Mouse (Mus musculus) small intestine, adult 2 months (tissue): ENCODE results near the gene Cep131.

Experiments used
- CTCF ChIP-seq: fragments of 200-500 bp; IDR thresholded peaks from 2 replicates; pipeline ENCODE4 v1.5.1; 2012; ENCODE audit warnings: low read depth, mild to moderate bottlenecking, control low read depth, inconsistent platforms, low read length, moderate library complexity, mixed read lengths; ENCODE audit not compliant: insufficient replicate concordance, insufficient read length; ENCODE audit errors: extremely low read depth
- POLR2A ChIP-seq: fragments of 200-500 bp; IDR thresholded peaks from 2 replicates; pipeline ENCODE4 v1.6.1; 2012; ENCODE audit warnings: low read depth, mild to moderate bottlenecking, control low read depth, inconsistent platforms, low read length, moderate library complexity

DNA sequence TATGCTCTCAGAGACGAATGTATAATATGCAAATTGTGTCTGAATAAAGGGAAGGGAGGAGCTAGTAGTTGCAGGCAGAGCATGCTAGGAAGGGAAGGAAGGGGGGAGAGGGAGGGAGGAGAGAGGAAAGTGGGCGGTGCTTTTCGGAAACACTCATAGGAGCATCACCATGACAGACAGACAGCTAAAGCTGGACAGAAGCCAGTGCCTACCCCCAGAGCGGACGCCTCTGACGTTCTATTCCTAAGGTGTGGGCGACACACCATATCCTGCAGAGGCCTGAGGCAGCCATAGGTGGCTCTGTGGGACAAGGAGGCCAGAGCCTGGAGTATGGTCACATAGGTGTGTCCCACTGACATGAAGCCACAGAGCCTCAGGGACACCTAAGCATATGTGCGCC, 46.2 kb downstream of the Cep131 start:
- TF ChIP-seq POLR2A (no peak), CTCF (no peak)
